Mouse (Mus musculus) stomach, embryonic 16.5 days (tissue): ENCODE measurements around the gene Cyp4f17. TPM values are rescaled to one million over a fixed set of nuclear protein-coding genes. Genes with fewer than 3 reads are reported as not detected.
"Not testable (repeated sequence)": the region's sequence is repeated elsewhere in the genome, so short reads cannot be mapped to it uniquely, and the experiment has no call there.

Experiments
- ATAC-seq: fragments of 200-750 bp; cut with Nextera tagmentation; 2 replicates; pipeline ENCODE4 v1.8.0; 2017; ENCODE audit warnings: moderate number of reproducible peaks, moderate TSS enrichment; ENCODE audit not compliant: insufficient read depth, low FRiP score
- H3K27ac ChIP-seq: fragments of 300-500 bp; sonication (generic); 2 replicates; pipeline ENCODE4 v1.5.1; 2014; ENCODE audit warnings: low read length
- H3K27me3 ChIP-seq: fragments of 300-500 bp; sonication (generic); 2 replicates; pipeline ENCODE4 v1.6.1; 2014; ENCODE audit warnings: low read length, control low read depth, mixed read lengths; ENCODE audit not compliant: control insufficient read depth, insufficient read depth
- H3K36me3 ChIP-seq: fragments of 300-500 bp; sonication (generic); 2 replicates; pipeline ENCODE4 v1.6.1; 2014; ENCODE audit warnings: low read length; ENCODE audit not compliant: control insufficient read depth, insufficient read depth
- H3K4me1 ChIP-seq: fragments of 300-500 bp; sonication (generic); 2 replicates; pipeline ENCODE4 v1.6.1; 2014; ENCODE audit warnings: low read length, control low read depth, mixed read lengths; ENCODE audit not compliant: control insufficient read depth, insufficient read depth
- H3K4me2 ChIP-seq: fragments of 300-500 bp; sonication (generic); 2 replicates; pipeline ENCODE4 v1.6.1; 2014; ENCODE audit warnings: low read depth, low read length, mixed read lengths
- H3K4me3 ChIP-seq: fragments of 300-500 bp; sonication (generic); replicated peaks from 2 replicates; pipeline ENCODE4 v1.5.1; 2014; ENCODE audit warnings: mild to moderate bottlenecking, low read length
- H3K9ac ChIP-seq: fragments of 300-500 bp; sonication (generic); 2 replicates; pipeline ENCODE4 v1.6.1; 2014; ENCODE audit warnings: low read length
- H3K9me3 ChIP-seq: fragments of 300-500 bp; sonication (generic); replicated peaks from 2 replicates; pipeline ENCODE4 v1.6.1; 2016; ENCODE audit warnings: low read length, control low read depth; ENCODE audit not compliant: control insufficient read depth
- WGBS: fragments of 180-500 bp; shearing (Covaris S2); extraction: QIAGEN DNeasy Blood & Tissue Kit; methylation state at CpG from one replicate; pipeline ENCODE4 v1.1.7; 2014; 5-methylcytosine and 5-hydroxymethylcytosine counted together
- polyA plus RNA-seq: library from polyadenylated mRNA; unstranded; fragments of >200 nt; fragmentation: Nextera tagmentation; extraction: Ambion mirVana; gene quantifications from 2 replicates; pipeline ENCODE4 v1.2.1, GENCODE M21; 2015

The Cyp4f17 gene
- polyA plus RNA-seq, 1 experiment from 2014 or later = 7.5 TPM

DNA sequence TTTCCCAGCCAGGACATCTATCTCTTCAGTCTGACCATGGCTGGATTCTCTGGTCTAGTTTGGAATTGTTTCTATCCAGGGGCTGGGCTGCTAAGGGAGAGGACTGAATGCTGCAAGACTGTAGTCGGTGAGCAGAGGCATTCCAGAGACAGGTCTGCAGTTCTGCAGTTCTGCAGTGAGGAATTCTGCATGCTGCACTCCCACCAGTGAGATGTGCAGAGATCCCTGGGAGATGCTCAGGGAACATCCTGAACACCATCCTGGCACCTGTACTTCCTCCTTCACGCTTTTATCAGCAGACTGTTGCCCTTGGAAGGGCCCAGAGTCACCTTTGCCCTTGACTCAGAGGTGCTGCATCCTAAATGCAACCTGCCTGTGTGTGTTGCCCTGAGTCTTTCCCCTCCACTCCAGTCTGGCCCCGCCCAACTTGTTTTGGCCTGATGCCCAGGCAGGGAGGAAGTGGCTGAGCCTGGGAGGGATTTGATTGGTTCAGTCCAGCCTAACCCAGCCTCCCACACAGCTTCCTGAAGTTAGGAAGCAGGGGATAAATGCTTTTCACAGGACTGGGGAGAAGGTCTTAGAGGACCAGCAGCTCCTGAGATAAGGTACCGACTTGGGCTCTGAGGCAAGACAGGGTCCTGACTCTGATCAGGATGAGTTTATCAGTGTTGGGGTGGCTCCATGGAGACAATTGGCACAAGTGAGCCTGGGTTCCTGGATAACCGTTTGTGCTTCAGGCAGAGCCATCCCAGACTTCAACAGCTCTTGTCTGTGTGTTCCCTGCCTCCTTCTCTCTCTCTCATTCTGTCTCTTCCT is 30.4 kb downstream of the Cyp4f17 start, which contains the start of gene Cyp4f16:
Gene Cyp4f16 (plus strand): TSS at position 508 of the 816 bp plus-strand sequence.
- 6% methylated on average over 5 of the region's 5 CpGs for WGBS
- Histone ChIP-seq H3K9ac (peak within 1 kb of the TSS; percentile 77), H3K27ac (peak within 1 kb of the TSS; percentile 72), H3K4me2 (peak within 1 kb of the TSS; percentile 75), H3K4me3 (peak within 1 kb of the TSS; percentile 63)
- peak; percentile 98 for ATAC-seq
- H3K9me3 ChIP-seq, H3K27me3 ChIP-seq, H3K36me3 ChIP-seq, H3K4me1 ChIP-seq: not testable (repeated sequence)

DNA sequence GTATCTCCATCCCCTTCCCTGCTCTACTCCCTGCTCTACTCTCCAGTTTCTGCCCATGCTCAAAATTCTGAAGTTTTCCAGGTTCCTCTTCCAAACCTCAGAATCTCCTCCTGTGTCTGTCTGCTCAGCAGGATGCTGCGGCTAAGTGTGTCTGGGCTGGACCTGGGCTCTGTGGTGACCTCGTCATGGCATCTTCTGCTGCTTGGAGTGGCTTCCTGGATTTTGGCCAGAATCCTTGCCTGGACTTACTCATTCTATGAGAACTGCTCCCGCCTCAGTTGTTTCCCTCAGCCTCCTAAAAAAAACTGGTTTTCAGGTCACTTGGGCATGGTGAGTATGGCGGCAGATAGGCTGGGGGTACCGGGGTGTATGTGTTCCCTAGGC is 31.0 kb downstream of the Cyp4f17 start:
- Histone ChIP-seq H3K36me3 (no peaks in the 10 kb centered on the region), H3K27me3 (no peaks in the 10 kb centered on the region), H3K9me3 (no peaks in the 10 kb centered on the region), H3K9ac (peak overlapping the region; percentile 77), H3K27ac (no peak overlapping the region), H3K4me2 (peak overlapping the region; percentile 75), H3K4me3 (peak overlapping the region; percentile 63), H3K4me1 (peaks cover 6% of the 10 kb centered on the region)
- whole genome bisulfite sequencing = 55% methylated on average over 5 of the region's 5 CpGs
- ATAC-seq = peak; percentile 19; the same call in 1 of the 2 replicates

- ATAC-seq, H3K9ac ChIP-seq, H3K27me3 ChIP-seq, H3K27ac ChIP-seq, H3K4me1 ChIP-seq, H3K9me3 ChIP-seq, H3K4me3 ChIP-seq, H3K4me2 ChIP-seq, H3K36me3 ChIP-seq: not testable (repeated sequence)
- 88% methylated on average over 5 of the region's 5 CpGs for WGBS
These were observed 38.9 kb downstream of the Cyp4f17 start for GRCm38 (mm10) chr17:32544792-32545191.

DNA sequence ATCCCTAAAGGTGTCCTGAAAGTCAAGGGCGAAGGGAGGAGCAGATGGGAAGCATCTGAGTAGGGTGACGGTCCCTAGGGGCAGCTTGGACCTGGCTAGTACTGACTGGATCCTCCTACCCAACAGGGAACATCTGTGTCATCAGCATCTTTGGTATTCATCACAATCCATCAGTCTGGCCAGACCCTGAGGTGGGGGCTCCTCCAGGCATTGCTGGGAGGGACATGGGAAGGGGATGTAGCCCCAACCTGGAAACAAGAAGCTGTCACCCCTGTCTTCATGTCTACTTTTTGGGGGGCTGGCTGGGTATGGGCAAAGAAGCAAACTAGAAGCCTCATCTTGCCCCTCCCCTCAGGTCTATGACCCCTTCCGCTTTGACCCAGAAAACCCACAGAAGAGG is 44.5 kb downstream of the Cyp4f17 start:
- Histone ChIP-seq H3K4me2 (peak overlapping the region; percentile 39), H3K4me3 (peak overlapping the region; percentile 24; the same call in 1 of the 2 replicates), H3K9ac (0 out of 2 replicates have a peak overlapping the region, but pooled peaks have one; percentile 46)
- not testable (repeated sequence) for H3K9me3 ChIP-seq, H3K27me3 ChIP-seq, H3K4me1 ChIP-seq, H3K36me3 ChIP-seq, H3K27ac ChIP-seq
- peak; percentile 25; the same call in 1 of the 2 replicates for ATAC-seq
- WGBS = 90% methylated on average over 3 of the region's 3 CpGs

DNA sequence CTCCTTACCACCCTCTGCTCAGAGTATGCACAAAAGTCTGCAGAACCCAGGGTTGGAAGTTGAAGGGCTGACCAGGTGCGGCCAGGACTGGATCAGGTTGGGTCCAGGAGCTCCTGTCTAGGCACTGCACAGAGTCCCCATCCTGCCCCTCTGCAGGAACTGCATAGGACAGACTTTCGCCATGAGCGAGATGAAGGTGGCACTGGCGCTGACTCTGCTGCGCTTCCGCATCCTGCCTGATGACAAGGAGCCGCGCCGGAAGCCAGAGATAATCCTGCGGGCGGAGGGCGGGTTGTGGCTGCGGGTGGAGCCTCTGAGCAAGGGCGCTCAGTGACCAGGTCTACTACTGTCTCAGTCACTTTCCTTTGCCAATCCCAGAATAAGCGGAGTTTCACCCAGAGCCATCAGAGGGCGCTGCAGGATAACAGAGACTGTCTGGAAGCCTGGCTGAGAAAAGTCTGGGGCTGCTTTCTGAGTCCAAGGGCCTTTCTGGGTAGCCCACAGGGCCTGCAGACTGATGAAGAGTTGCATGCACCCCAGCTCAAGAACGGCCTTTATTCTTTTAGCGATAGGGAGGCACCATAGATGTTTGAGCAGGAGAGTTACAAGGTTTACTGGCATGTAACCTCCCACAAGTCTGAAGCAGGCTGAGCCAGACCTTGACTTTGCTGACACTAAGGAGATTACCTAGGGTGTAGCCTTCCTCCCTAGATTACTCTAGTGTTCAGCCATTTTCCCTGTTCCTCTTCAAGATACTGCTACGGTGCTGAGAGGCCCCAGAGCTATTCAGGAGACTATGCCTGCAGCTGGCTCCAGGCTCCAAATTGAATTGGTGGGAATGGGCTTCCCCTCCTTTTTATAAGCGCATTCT is 45.3 kb downstream of the Cyp4f17 start:
- Histone ChIP-seq H3K27ac (no peak overlapping the region), H3K4me2 (peak overlapping the region; percentile 39), H3K4me1 (no peaks in the 10 kb centered on the region), H3K9me3 (no peaks in the 10 kb centered on the region), H3K27me3 (no peaks in the 10 kb centered on the region), H3K36me3 (no peaks in the 10 kb centered on the region), H3K9ac (peak overlapping the region; percentile 46; the same call in 1 of the 2 replicates), H3K4me3 (peak overlapping the region; percentile 24)
- ATAC-seq = peak; percentile 90
- WGBS = 15% methylated on average over 20 of the region's 20 CpGs

GRCm38 (mm10) chr17:32553016-32553415 is 47.2 kb downstream of the Cyp4f17 start:
- H3K27ac ChIP-seq, H3K9me3 ChIP-seq, ATAC-seq, H3K36me3 ChIP-seq, H3K4me2 ChIP-seq, H3K4me1 ChIP-seq, H3K27me3 ChIP-seq, H3K4me3 ChIP-seq, H3K9ac ChIP-seq: not testable (repeated sequence)
- WGBS = 41% methylated on average over 1 of the region's 1 CpGs

DNA sequence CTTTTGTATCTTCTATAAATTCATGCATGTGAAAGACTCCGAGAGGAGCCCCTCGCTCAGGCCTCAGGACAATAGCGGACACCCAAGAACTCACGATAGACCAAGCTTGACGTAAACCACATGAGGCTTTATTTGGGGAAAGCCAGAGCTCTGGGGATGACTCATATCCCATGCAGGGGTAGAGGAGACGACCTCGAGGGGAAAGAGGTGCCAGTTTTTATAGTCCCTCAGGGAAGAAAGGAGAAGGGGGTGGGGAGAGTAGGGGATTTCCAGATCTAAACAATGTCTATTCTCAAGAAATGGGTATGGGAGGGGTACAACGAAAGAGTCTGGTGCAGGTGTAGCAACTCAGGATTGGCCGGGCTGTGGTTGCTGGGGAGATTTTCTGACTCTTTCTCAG is 48.5 kb downstream of the Cyp4f17 start:
- not testable (repeated sequence) for H3K4me1 ChIP-seq, ATAC-seq, H3K4me2 ChIP-seq, H3K36me3 ChIP-seq, H3K9ac ChIP-seq, H3K27me3 ChIP-seq, H3K4me3 ChIP-seq, H3K9me3 ChIP-seq, H3K27ac ChIP-seq
- 64% methylated on average over 9 of the region's 9 CpGs for WGBS

- not testable (repeated sequence) for ATAC-seq, H3K27ac ChIP-seq, H3K9ac ChIP-seq, H3K4me3 ChIP-seq, H3K9me3 ChIP-seq, H3K27me3 ChIP-seq, H3K4me2 ChIP-seq, H3K36me3 ChIP-seq, H3K4me1 ChIP-seq
- WGBS = 75% methylated on average over 2 of the region's 2 CpGs
These were observed 57.5 kb downstream of the Cyp4f17 start for GRCm38 (mm10) chr17:32563301-32563700.

GRCm38 (mm10) chr17:32573286-32573685 is 67.4 kb downstream of the Cyp4f17 start:
- WGBS = 48% methylated on average over 2 of the region's 2 CpGs
- ATAC-seq, H3K27me3 ChIP-seq: not testable (repeated sequence)

More at GRCm38 (mm10) chr17:32573286-32573685, 67.4 kb downstream of the Cyp4f17 start:
- not testable (repeated sequence) for H3K9ac ChIP-seq, H3K4me2 ChIP-seq, H3K4me3 ChIP-seq, H3K27ac ChIP-seq, H3K4me1 ChIP-seq, H3K36me3 ChIP-seq, H3K9me3 ChIP-seq
